Mouse (Mus musculus) cortical plate, adult 2 months (tissue): ENCODE data around the gene Pde2a. TPM values are rescaled to one million over a fixed set of nuclear protein-coding genes. Genes with fewer than 3 reads are reported as not detected.
A peak's percentile ranks its signal among the peaks of the same experiment; 100 is the strongest.

Experiments
- H3K27ac ChIP-seq: fragments of 200-500 bp; 2 replicates; pipeline ENCODE4 v1.5.1; 2012; ENCODE audit warnings: low read length, control low read depth, inconsistent platforms; ENCODE audit not compliant: insufficient read depth
- H3K4me1 ChIP-seq: fragments of 200-500 bp; 2 replicates; pipeline ENCODE4 v1.6.1; 2011; ENCODE audit warnings: low read length; ENCODE audit not compliant: control insufficient read depth, insufficient read depth
- H3K4me3 ChIP-seq: fragments of 200-500 bp; 2 replicates; pipeline ENCODE4 v1.5.1; 2011; ENCODE audit warnings: mild to moderate bottlenecking, low read length, control low read depth; ENCODE audit not compliant: insufficient read depth
- CTCF ChIP-seq: fragments of 200-500 bp; IDR thresholded peaks from 2 replicates; pipeline ENCODE4 v1.5.1; 2011; ENCODE audit warnings: mild to moderate bottlenecking, control low read depth, low read length; ENCODE audit not compliant: insufficient read depth; ENCODE audit errors: extremely low read depth
- POLR2A ChIP-seq: fragments of 200-500 bp; IDR thresholded peaks from 2 replicates; pipeline ENCODE4 v1.6.1; 2011; ENCODE audit warnings: mild to moderate bottlenecking, low read length, control low read depth; ENCODE audit not compliant: insufficient read depth; ENCODE audit errors: extremely low read depth
- polyA plus RNA-seq: library from polyadenylated mRNA; depleted of rRNA; stranded (reverse); fragments of >200 nt; gene quantifications from 2 replicates; pipeline ENCODE4 v1.2.3, GENCODE M21; 2012

The Pde2a gene
- polyA plus RNA-seq, 1 experiment: 236 TPM

GRCm38 (mm10) chr7:101382378-101382777 lies 39.1 kb upstream of the Pde2a start:
- Histone ChIP-seq H3K27ac (no peak overlapping the region), H3K4me3 (no peak overlapping the region), H3K4me1 (no peaks in the 10 kb centered on the region)
- no peak for TF ChIP-seq POLR2A
- no peak for TF ChIP-seq CTCF

- Histone ChIP-seq H3K4me1 (no peaks in the 10 kb centered on the region), H3K27ac (no peak overlapping the region), H3K4me3 (no peak overlapping the region)
- TF ChIP-seq POLR2A (no peak), CTCF (no peak)
Observed at GRCm38 (mm10) chr7:101383756-101384155, 37.7 kb upstream of the Pde2a start.

DNA sequence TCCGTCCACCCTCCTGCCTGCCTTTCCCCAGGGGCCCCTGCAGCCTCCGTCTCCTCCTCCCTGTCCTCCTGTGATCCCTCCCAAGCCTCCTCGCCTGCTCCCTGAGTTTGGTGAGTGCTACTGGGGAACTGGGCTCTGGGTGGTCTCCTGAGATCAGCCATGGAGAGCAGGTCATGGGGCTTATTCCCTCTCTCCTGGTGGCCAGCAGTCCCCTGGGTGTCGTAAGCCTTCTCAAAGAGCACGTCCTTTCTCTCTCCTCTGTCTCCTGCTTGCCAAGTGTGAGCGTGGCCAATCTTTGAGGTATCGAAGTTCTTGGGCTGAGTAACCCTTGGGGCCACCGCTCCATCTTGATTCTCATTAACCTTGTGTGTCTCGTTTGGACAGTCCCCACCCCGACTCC lies 36.6 kb upstream of the Pde2a start:
- Histone ChIP-seq H3K27ac (peak overlapping the region; percentile 30; the same call in 1 of the 2 replicates), H3K4me1 (no peaks in the 10 kb centered on the region), H3K4me3 (no peak overlapping the region)
- TF ChIP-seq CTCF (no peak), POLR2A (no peak)

DNA sequence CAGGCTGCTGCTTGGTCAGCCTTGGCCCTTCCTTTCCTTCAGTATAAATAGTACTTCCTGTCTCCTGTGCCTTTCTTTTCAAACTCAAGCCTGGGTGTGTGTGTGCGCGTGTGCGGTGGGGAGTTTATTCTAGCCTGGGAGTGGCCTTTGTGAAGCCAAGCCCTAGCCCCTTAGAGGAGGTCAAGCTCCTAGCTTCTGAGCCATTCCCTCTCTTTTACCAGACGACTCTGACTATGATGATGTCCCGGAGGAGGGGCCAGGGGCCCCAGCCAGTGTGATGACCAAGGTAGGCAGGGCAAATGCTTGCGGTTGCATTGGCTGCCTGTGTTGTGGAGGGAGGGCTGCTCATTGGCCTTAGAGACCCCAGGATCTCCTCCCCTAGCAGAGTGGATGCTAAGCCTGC lies 36.2 kb upstream of the Pde2a start:
- Histone ChIP-seq H3K4me3 (no peak overlapping the region), H3K27ac (no peak overlapping the region), H3K4me1 (no peaks in the 10 kb centered on the region)
- no peak for TF ChIP-seq CTCF
- no peak for TF ChIP-seq POLR2A

GRCm38 (mm10) chr7:101385866-101386452 lies 35.5 kb upstream of the Pde2a start:
- Histone ChIP-seq H3K27ac (no peak overlapping the region), H3K4me1 (no peaks in the 10 kb centered on the region), H3K4me3 (no peak overlapping the region)
- TF ChIP-seq POLR2A (no peak), CTCF (no peak)

- TF ChIP-seq CTCF (no peak), POLR2A (no peak)
- no peak overlapping the region for H3K27ac ChIP-seq
- H3K4me3 ChIP-seq: no peak overlapping the region
Observed at GRCm38 (mm10) chr7:101389256-101389655, 32.2 kb upstream of the Pde2a start.

DNA sequence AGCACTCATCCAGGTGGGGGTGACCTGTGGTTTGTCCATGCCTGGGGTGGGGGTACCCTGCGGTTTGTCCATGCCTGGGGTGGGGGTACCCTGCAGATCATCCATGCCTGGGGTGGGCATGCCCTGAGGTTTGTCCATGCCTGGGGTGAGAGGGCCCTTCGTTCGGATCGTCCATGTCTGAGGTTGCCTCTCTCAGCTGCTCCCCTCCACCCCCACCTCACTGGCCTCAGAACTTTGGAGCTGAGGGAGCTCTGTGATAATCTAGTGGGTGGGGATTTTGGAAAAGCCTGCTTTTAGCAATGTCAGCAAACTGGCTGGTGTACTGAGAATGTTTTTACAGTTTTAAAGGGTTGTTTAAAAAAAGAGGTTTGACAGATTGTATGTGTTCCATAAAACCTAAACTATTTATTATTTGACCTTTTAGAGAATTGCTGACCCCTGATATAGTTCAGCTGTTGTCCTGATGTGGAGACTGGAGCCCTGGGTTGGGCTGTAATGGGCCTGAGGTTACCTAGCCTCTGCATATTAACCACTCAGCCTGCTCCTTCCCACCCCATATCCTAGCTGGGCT lies 29.5 kb upstream of the Pde2a start:
- Histone ChIP-seq H3K4me1 (peaks cover 3% of the 10 kb centered on the region; the same call in 1 of the 2 replicates), H3K27ac (no peak overlapping the region), H3K4me3 (no peak overlapping the region)
- TF ChIP-seq POLR2A (no peak), CTCF (no peak)

More at GRCm38 (mm10) chr7:101389256-101389655, 32.2 kb upstream of the Pde2a start:
- H3K4me1 ChIP-seq: peaks cover 3% of the 10 kb centered on the region; the same call in 1 of the 2 replicates

GRCm38 (mm10) chr7:101393015-101393414 lies 28.5 kb upstream of the Pde2a start:
- no peak overlapping the region for H3K27ac ChIP-seq
- peaks cover 3% of the 10 kb centered on the region; the same call in 1 of the 2 replicates for H3K4me1 ChIP-seq
- TF ChIP-seq POLR2A (no peak), CTCF (no peak)
- H3K4me3 ChIP-seq: no peak overlapping the region

DNA sequence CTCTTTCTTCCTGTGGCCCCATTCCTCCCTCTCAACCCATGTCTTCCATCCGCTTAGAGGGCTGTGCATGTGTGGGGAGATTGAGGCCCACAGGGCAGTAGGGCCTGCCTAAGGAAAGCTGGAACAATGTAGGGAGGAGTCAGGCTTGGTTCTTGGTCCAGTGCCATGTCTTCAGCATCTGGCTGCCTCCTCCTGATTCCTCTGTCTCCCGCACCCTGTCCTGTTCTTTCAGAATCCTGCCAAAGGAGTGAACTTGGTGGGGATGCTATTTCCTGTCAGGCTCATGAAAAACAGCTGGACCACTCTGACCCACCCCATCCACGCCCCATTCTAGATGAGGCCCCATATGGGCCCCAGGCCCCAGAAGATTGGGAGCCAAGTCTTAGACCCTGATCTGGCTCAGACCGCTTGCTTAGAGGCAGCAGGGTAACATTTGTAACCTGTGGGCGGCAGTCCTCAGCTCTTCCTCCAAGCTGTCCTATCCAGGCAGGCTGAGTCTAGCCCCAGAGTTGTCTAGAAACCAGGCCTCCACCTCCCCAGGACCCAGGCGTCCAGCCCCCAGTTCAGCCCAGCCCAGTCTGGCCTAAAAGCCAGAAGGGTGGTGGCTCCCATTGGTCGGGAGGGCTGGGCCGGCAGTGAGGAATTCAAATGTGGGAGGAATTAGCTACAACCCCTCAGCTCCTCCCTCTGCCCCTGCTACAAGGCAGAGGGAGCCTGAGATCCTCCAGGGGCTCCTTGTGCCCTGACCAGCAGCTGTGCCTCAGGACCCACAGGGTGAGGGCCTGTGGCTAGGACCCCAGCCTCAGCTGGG lies 27.6 kb upstream of the Pde2a start:
- H3K4me3 ChIP-seq: no peak overlapping the region
- no peak overlapping the region for H3K27ac ChIP-seq
- peaks cover 3% of the 10 kb centered on the region; the same call in 1 of the 2 replicates for H3K4me1 ChIP-seq
- TF ChIP-seq CTCF: no peak
- no peak for TF ChIP-seq POLR2A

- Histone ChIP-seq H3K27ac (no peak overlapping the region), H3K4me3 (no peak overlapping the region), H3K4me1 (peaks cover 3% of the 10 kb centered on the region; the same call in 1 of the 2 replicates)
- TF ChIP-seq POLR2A: no peak
- TF ChIP-seq CTCF: no peak
Observed at GRCm38 (mm10) chr7:101394569-101394968, 26.9 kb upstream of the Pde2a start.
